Mouse (Mus musculus) liver, adult (tissue): ENCODE results near the gene Pclo.

ENCODE experiments used
- GATA4 ChIP-seq: IDR thresholded peaks from 2 replicates; pipeline ENCODE4 v1.6.1; 2014; ENCODE audit warnings: mild to moderate bottlenecking, low read length; ENCODE audit not compliant: insufficient replicate concordance

The Pclo gene

DNA sequence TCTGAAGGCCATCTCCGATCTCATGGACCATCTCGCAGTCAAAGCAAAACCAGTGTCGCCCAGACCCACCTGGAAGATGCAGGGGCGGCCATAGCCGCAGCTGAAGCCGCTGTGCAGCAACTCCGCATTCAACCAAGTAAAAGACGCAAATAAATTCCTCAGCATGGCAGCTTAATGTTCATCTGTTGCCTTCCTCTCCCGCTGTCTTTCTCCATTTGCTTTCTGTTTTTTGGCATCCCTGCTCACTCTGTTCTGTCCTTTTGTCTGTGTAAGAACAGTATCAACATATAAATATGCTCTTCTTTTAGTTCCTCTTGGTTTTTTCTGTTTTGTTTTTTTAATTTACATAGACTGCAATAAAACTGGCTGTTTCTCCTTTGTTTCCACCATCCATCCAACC, 279.2 kb downstream of the Pclo start:
- TF ChIP-seq GATA4 = no peak

DNA sequence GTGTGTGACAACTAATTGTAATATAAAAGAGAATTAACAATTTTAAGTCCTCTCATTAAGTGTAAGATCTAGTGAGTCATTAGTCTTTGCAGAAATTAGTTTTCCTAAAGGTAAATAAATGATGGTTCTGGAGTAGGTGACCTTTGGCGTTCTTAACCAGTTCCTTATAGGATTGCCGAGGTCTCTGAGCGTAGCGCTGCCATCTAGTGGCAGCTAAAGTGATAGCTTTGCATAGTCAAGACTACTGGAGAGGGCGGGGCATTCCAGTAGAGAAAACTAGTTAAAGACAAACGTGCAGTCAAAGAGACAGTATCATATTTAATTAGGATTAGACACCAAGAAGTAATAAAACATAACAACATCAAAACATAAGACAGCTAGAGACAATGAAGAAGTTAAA, 292.4 kb downstream of the Pclo start:
- TF ChIP-seq GATA4 = no peak

DNA sequence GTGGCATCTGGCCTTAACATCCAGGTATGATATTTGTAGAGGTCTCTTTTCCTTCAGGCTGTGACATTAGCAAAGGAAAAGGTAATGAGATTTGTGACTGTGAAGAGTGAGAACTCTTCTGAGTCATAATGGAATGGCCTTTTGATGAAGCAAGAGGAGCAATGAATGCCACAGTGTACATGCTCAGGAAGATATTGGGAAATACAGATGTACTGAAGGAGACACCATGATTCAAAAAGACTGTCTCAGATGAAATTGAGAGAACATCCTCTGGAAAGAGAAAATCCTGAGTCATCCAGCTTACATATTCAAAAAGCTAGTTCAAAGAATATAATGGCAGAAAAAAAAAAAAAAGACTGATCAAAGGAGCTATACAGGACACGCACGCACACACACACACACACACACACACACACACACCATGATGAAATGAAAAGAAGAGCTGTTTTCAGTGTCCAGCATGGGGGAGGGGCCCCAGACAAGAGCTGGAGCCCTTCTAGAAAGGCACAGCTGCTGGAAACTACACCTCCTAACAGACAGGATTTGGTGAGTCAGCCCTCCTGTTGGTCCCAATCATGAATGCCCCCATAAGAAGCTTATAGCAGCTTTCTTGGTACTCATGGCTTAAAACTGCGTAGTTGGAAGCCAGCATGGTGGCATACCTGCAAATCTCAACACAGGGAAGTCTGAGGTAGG, 318.6 kb downstream of the Pclo start:
- TF ChIP-seq GATA4 = no peak

DNA sequence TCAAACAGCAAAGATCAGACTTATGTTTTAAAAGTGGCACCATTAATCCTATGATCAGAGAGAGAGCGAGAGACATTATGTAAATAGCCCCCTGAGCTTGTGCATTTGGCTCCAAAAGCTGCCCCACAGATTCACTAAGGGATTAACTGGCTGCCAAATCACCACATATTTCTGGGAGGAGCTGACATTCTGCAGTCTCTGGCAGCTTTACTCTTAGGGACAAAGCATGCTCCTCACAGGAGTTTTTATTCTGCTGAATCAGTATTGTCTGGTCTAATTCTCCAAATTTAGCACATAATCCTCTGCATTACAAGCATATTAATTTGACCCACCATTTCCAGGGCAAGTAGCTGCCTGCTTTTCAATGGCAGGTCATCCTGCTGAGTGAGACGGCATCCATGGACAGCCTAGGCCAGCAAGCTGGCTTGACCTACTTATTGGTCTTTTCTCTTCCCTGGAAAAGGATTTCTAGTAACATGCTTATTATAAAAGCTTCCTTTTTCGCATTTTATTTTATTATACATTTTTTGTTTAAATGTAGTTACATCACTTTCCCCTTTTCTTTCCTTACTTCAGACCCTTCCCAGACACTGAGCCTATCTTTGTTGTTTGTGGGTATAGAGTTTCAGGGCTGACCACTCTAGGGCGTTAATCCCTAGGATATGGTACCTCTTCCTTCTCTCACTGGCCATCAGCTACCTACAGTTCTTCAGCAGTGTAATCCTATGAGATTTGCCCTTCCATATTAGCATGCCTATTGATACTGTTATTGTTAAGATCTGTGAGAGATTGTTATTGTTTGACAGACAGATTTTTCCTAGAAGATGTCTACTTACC, 319.7 kb downstream of the Pclo start:
- no peak for TF ChIP-seq GATA4

DNA sequence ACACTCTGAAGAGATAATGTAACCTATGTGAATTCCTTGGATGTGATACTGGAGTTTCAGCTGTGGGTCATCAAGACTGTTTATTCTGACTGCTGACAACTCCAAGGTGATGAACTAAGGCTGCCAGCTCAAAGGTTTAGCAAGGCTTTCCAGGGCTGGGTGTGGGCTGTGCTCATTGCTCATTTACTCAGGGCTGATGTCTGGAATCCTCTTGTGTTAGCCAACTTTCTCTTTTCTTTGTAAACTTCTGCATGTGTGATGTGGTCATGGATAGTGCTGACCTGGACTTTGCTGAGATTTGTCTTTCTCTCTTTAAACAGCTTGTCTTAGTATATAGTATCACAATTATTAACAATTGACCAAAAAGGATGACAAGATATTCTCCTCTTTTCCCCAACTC, 338.9 kb downstream of the Pclo start:
- TF ChIP-seq GATA4 = no peak

DNA sequence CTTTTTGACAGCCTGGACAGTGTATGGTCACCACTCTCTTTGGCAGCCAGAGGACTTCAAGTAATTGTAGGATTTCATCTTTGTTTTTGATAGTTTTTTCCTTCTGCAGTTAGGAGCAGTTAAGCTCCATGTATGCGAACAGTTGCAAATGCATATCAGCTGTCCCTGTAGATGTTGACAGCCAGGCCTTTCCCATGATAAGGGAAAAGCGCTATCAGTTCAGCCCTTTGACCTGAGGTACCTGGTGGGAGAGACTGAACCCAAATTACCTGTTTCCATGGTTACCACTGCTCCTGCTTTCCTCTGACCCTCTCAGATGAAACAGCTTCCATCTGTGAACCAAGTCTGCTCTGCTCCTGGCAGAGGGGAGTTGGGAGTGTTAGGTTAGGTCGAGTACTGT, 377.5 kb downstream of the Pclo start:
- no peak for TF ChIP-seq GATA4
